Mouse (Mus musculus) embryonic facial prominence, embryonic 12.5 days (tissue): ENCODE data around the gene 1700037H04Rik. TPM values are rescaled to one million over a fixed set of nuclear protein-coding genes. Genes with fewer than 3 reads are reported as not detected.

Source experiments
- ATAC-seq: fragments of 200-750 bp; cut with Nextera tagmentation; 2 replicates; pipeline ENCODE4 v1.8.0; 2017; ENCODE audit not compliant: insufficient number of reproducible peaks, insufficient read depth, low FRiP score, low TSS enrichment
- H3K27ac ChIP-seq: fragments of 300-500 bp; sonication (generic); 2 replicates; pipeline ENCODE4 v1.5.1; 2016; ENCODE audit warnings: mild to moderate bottlenecking
- H3K27me3 ChIP-seq: fragments of 300-500 bp; sonication (generic); 2 replicates; pipeline ENCODE4 v1.6.1; 2016; ENCODE audit warnings: mild to moderate bottlenecking, moderate library complexity
- H3K36me3 ChIP-seq: fragments of 300-500 bp; sonication (generic); 2 replicates; pipeline ENCODE4 v1.6.1; 2016; ENCODE audit warnings: mild to moderate bottlenecking
- H3K4me1 ChIP-seq: fragments of 300-500 bp; sonication (generic); 2 replicates; pipeline ENCODE4 v1.6.1; 2016
- H3K4me2 ChIP-seq: fragments of 300-500 bp; sonication (generic); replicated peaks from 2 replicates; pipeline ENCODE4 v1.6.1; 2016; ENCODE audit warnings: mild to moderate bottlenecking, moderate library complexity
- H3K4me3 ChIP-seq: fragments of 300-500 bp; sonication (generic); 2 replicates; pipeline ENCODE4 v1.5.1; 2016; ENCODE audit warnings: mild to moderate bottlenecking
- H3K9ac ChIP-seq: fragments of 300-500 bp; sonication (generic); 2 replicates; pipeline ENCODE4 v1.6.1; 2016; ENCODE audit warnings: mild to moderate bottlenecking, moderate library complexity
- H3K9me3 ChIP-seq: fragments of 300-500 bp; sonication (generic); 2 replicates; pipeline ENCODE4 v1.6.1; 2016; ENCODE audit warnings: mild to moderate bottlenecking, moderate library complexity
- WGBS: fragments of 180-500 bp; shearing (Covaris S2); methylation state at CpG from one replicate; pipeline ENCODE4 v1.1.7; 2016; 5-methylcytosine and 5-hydroxymethylcytosine counted together
- polyA plus RNA-seq: library from polyadenylated mRNA; unstranded; fragments of >200 nt; fragmentation: Nextera tagmentation; extraction: Ambion mirVana; gene quantifications from 2 replicates; pipeline ENCODE4 v1.2.1, GENCODE M21; 2016

The 1700037H04Rik gene
- polyA plus RNA-seq, 1 experiment from 2014 or later = 74.1 TPM

- 72% methylated on average over 9 of the region's 9 CpGs for WGBS
These were observed 26.8 kb downstream of the 1700037H04Rik start, which contains the start of gene Gm11037 for GRCm38 (mm10) chr2:131132930-131133547. TSS of gene Gm11037 (plus strand) at chr2:131133497.

DNA sequence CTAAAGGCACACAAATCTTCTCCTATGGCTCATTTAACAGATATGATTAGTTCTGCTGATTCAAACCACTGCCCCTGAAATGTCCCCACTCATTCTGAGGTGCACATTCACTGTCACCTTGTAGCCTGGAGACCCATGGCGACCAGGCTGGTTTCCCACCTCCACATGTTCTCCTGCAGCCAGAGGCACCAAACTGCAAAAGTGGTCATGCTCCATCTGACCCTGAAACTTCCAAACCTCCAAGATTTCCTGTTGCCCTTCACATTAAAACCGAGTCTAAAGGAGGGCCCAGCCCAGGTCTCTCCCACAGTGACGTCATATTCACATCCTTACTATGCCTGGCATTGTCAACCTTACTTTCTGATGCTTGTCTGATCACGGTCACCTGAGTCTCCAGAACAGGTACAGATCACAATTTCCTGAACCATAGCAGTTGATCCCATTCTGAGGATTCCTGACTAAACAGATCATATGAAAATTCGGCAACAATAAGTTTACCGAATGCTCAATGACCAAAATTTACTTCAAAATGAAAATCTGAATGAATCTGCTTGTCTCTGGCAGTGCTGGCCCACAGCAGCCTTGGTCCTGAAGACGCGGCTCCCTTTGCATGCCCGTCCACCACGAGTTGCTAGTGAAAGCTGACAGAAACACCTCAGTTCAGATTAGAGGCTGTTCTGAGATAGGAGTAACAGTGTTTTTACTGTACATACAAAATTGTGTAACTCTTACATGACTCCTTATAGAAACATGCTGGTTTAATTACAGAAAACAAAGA, 27.6 kb downstream of the 1700037H04Rik start:
- 78% methylated on average over 10 of the region's 10 CpGs for WGBS

More at GRCm38 (mm10) chr2:131132930-131133547, 26.8 kb downstream of the 1700037H04Rik start, which contains the start of gene Gm11037:
- no peak for ATAC-seq
- Histone ChIP-seq H3K9ac (no peak within 1 kb of the TSS), H3K4me2 (no peak within 1 kb of the TSS), H3K27me3 (no peaks in the 10 kb centered on the region), H3K4me3 (no peak within 1 kb of the TSS), H3K27ac (no peak within 1 kb of the TSS), H3K36me3 (peaks cover 41% of the 10 kb centered on the region), H3K9me3 (no peaks in the 10 kb centered on the region), H3K4me1 (peaks cover 27% of the 10 kb centered on the region)

DNA sequence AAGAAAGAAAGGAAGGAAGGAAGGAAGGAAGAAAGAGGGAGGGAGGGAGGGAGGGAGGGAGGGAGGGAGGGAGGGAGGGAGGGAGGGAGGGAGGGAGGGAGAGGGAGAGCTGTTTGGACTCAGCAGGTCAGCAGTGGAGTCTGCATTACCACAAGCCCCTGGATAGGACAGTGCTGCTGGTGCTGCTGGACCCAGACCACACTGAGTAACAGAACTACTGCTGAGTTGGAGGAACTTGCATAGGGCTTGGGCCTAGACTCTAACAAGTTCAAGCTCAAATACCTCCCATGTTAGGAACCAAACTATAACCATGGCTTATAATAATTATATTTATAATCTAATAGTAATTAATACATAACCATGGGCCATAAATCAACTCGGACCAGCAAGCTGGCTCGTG, 29.0 kb downstream of the 1700037H04Rik start:
- Histone ChIP-seq H3K4me1 (peaks cover 43% of the 10 kb centered on the region), H3K27me3 (no peaks in the 10 kb centered on the region), H3K27ac (no peak overlapping the region), H3K36me3 (peaks cover 25% of the 10 kb centered on the region), H3K4me3 (no peak overlapping the region), H3K9me3 (no peaks in the 10 kb centered on the region), H3K9ac (no peak overlapping the region), H3K4me2 (no peak overlapping the region)
- WGBS = 79% methylated on average over 2 of the region's 2 CpGs
- no peak for ATAC-seq

More for the DNA sequence above, 27.6 kb downstream of the 1700037H04Rik start:
- no peak overlapping the region for H3K4me2 ChIP-seq
- H3K9me3 ChIP-seq = no peaks in the 10 kb centered on the region
- ATAC-seq = no peak
- no peaks in the 10 kb centered on the region for H3K27me3 ChIP-seq
- peaks cover 33% of the 10 kb centered on the region for H3K36me3 ChIP-seq
- no peak overlapping the region for H3K27ac ChIP-seq
- no peak overlapping the region for H3K4me3 ChIP-seq
- peaks cover 29% of the 10 kb centered on the region for H3K4me1 ChIP-seq
- H3K9ac ChIP-seq = no peak overlapping the region

DNA sequence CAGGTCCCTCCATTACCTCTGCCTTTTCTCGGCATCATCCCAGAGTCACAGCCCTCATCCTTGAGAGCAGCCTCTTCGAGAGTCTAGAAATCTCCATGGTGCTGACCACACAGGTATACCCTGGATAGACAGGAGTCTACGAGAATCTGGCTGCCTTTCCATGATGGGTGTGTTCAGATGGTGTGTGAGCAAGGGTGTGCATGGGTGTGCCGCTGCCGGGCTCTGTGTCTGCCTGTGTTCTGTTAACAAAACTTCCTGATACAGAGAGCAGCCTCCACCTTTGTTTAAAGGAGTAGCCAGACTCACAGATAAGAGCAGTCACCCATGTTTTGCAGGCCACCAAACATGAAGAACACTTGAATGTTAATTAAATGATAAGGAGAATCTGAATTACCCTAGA, 30.0 kb downstream of the 1700037H04Rik start:
- Histone ChIP-seq H3K4me2 (no peak overlapping the region), H3K27me3 (no peaks in the 10 kb centered on the region), H3K27ac (no peak overlapping the region), H3K9me3 (no peaks in the 10 kb centered on the region), H3K36me3 (peaks cover 15% of the 10 kb centered on the region), H3K4me3 (no peak overlapping the region), H3K9ac (no peak overlapping the region), H3K4me1 (peaks cover 38% of the 10 kb centered on the region)
- 86% methylated on average over 5 of the region's 5 CpGs for WGBS
- no peak for ATAC-seq

- WGBS = 84% methylated on average over 3 of the region's 3 CpGs
- no peak overlapping the region for H3K9ac ChIP-seq
- H3K9me3 ChIP-seq = no peaks in the 10 kb centered on the region
- no peaks in the 10 kb centered on the region for H3K27me3 ChIP-seq
- H3K36me3 ChIP-seq = peaks cover 5% of the 10 kb centered on the region; the same call in 1 of the 2 replicates
- H3K4me2 ChIP-seq = peak overlapping the region; percentile 58
- no peak overlapping the region for H3K4me3 ChIP-seq
- peaks cover 40% of the 10 kb centered on the region for H3K4me1 ChIP-seq
- no peak overlapping the region for H3K27ac ChIP-seq
- no peak for ATAC-seq
These were observed 31.2 kb downstream of the 1700037H04Rik start for GRCm38 (mm10) chr2:131128636-131129157.

DNA sequence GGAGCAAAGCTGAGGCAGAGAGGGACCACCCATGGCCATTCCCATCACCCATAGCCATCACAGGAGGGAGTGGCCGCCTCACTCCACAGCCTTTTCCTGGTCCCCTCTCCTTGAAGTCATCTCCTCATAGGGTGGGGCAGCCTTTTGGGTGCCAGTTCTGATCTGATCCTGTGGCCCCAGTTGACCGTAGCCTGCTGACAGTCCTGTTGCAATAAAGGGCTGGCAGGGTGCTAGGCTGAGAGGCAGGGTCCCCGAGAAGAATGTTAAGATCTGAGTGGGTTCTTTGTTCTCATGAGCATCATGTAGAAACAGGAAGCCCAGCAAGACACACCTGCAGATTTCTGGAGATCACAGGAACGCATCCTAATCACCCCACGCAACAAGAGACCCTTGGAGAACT, 31.7 kb downstream of the 1700037H04Rik start:
- ATAC-seq = no peak
- Histone ChIP-seq H3K27ac (no peak overlapping the region), H3K36me3 (peaks cover 5% of the 10 kb centered on the region; the same call in 1 of the 2 replicates), H3K4me3 (peak overlapping the region; percentile 65), H3K4me1 (peaks cover 40% of the 10 kb centered on the region), H3K9me3 (no peaks in the 10 kb centered on the region), H3K9ac (peak overlapping the region; percentile 90), H3K4me2 (peak overlapping the region; percentile 58), H3K27me3 (no peaks in the 10 kb centered on the region)
- 83% methylated on average over 5 of the region's 5 CpGs for WGBS

- H3K9ac ChIP-seq = peak within 1 kb of the TSS; percentile 90
- peak within 1 kb of the TSS; percentile 58 for H3K4me2 ChIP-seq
- H3K36me3 ChIP-seq = peaks cover 5% of the 10 kb centered on the region; the same call in 1 of the 2 replicates
- H3K4me1 ChIP-seq = peaks cover 38% of the 10 kb centered on the region
- peak; percentile 95 for ATAC-seq
- H3K4me3 ChIP-seq = peak within 1 kb of the TSS; percentile 65
- no peaks in the 10 kb centered on the region for H3K27me3 ChIP-seq
- peak within 1 kb of the TSS; percentile 86 for H3K27ac ChIP-seq
- 1% methylated on average over 28 of the region's 28 CpGs for WGBS
- no peaks in the 10 kb centered on the region for H3K9me3 ChIP-seq
These were observed 32.6 kb downstream of the 1700037H04Rik start, which contains the start of gene Hspa12b for GRCm38 (mm10) chr2:131127161-131127730. TSS of gene Hspa12b (plus strand) at chr2:131127280.

GRCm38 (mm10) chr2:131125964-131126815, 33.7 kb downstream of the 1700037H04Rik start:
- Histone ChIP-seq H3K4me2 (peak overlapping the region; percentile 58), H3K36me3 (no peaks in the 10 kb centered on the region), H3K27me3 (no peaks in the 10 kb centered on the region), H3K4me1 (peaks cover 32% of the 10 kb centered on the region), H3K27ac (peak overlapping the region; percentile 86), H3K9ac (peak overlapping the region; percentile 90), H3K4me3 (no peak overlapping the region), H3K9me3 (no peaks in the 10 kb centered on the region)
- 38% methylated on average over 9 of the region's 9 CpGs for WGBS
- no peak for ATAC-seq

GRCm38 (mm10) chr2:131125157-131125963, 34.5 kb downstream of the 1700037H04Rik start:
- 90% methylated on average over 9 of the region's 9 CpGs for WGBS
- Histone ChIP-seq H3K4me3 (no peak overlapping the region), H3K9me3 (no peaks in the 10 kb centered on the region), H3K27me3 (no peaks in the 10 kb centered on the region), H3K27ac (no peak overlapping the region), H3K4me2 (no peak overlapping the region), H3K4me1 (peaks cover 32% of the 10 kb centered on the region), H3K9ac (no peak overlapping the region), H3K36me3 (no peaks in the 10 kb centered on the region)
- ATAC-seq = no peak

DNA sequence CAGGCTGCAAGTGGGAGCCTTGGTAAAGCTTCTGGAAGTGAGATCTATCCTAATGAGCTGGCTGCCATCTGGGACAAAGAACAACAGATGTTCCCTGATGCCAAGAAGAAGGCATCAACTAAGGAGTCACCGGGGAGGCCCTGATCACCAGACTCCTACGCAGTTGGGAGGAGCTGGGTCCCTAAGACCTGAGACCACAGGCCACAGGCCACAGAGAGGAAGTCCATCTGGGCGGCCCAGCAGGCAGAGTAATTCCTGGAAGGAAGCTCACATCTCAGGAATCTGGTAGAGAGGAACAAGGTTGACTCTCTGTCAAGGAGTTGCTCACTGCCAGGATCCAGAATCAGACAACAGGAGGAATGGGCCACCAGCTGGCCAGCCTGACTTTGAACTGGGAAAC, 35.7 kb downstream of the 1700037H04Rik start:
- Histone ChIP-seq H3K36me3 (no peaks in the 10 kb centered on the region), H3K27ac (no peak overlapping the region), H3K4me3 (no peak overlapping the region), H3K4me1 (peaks cover 30% of the 10 kb centered on the region), H3K4me2 (no peak overlapping the region), H3K9ac (no peak overlapping the region), H3K27me3 (no peaks in the 10 kb centered on the region), H3K9me3 (no peaks in the 10 kb centered on the region)
- WGBS = 68% methylated on average over 3 of the region's 3 CpGs
- ATAC-seq = no peak
